Mouse (Mus musculus): ENCODE measurements around the gene Enho.

The Enho gene

GRCm38 (mm10) chr4:41634631-41635030 lies 5.5 kb downstream of the Enho start:
- no peak for DNase-seq (ENCODE audit: low read depth, low spot score)

- no peak for DNase-seq (ENCODE audit: low read depth, low spot score)
Measured at GRCm38 (mm10) chr4:41633001-41633400, 7.1 kb downstream of the Enho start.

- peak; percentile 77 for DNase-seq (ENCODE audit: low read depth, low spot score)
Measured at GRCm38 (mm10) chr4:41631390-41631789, 8.7 kb downstream of the Enho start.

GRCm38 (mm10) chr4:41630196-41630595 lies 9.9 kb downstream of the Enho start:
- no peak for DNase-seq (ENCODE audit: low read depth, low spot score)

GRCm38 (mm10) chr4:41628202-41628927 lies 11.8 kb downstream of the Enho start:
- no peak for DNase-seq (ENCODE audit: low read depth, low spot score)

GRCm38 (mm10) chr4:41622071-41622470 lies 18.1 kb downstream of the Enho start:
- no peak for DNase-seq (ENCODE audit: low read depth, low spot score)

- peak; percentile 97 for DNase-seq (ENCODE audit: low read depth, low spot score)
Measured at GRCm38 (mm10) chr4:41618916-41619746, 21.0 kb downstream of the Enho start.

GRCm38 (mm10) chr4:41615661-41616599 lies 24.2 kb downstream of the Enho start:
- DNase-seq (ENCODE audit: low read depth, low spot score), result peak; percentile 93

- peak; percentile 92 for DNase-seq (ENCODE audit: low read depth, low spot score)
Measured at GRCm38 (mm10) chr4:41614156-41614555, 26.0 kb downstream of the Enho start.

- DNase-seq (ENCODE audit: low read depth, low spot score), result no peak
Measured at GRCm38 (mm10) chr4:41612166-41612565, 28.0 kb downstream of the Enho start.

GRCm38 (mm10) chr4:41610594-41610980 lies 29.5 kb downstream of the Enho start:
- no peak for DNase-seq (ENCODE audit: low read depth, low spot score)

GRCm38 (mm10) chr4:41609681-41610593 lies 30.2 kb downstream of the Enho start:
- DNase-seq (ENCODE audit: low read depth, low spot score), result no peak

GRCm38 (mm10) chr4:41606784-41607183 lies 33.3 kb downstream of the Enho start:
- no peak for DNase-seq (ENCODE audit: low read depth, low spot score)

GRCm38 (mm10) chr4:41604476-41605396 lies 35.4 kb downstream of the Enho start:
- DNase-seq (ENCODE audit: low read depth, low spot score), result peak; percentile 85

- DNase-seq (ENCODE audit: low read depth, low spot score), result no peak
Measured at GRCm38 (mm10) chr4:41602818-41603217, 37.3 kb downstream of the Enho start.

Measured in brain, adult 2 months (tissue).